Mouse (Mus musculus) C2C12 (cell line): Measurements from ENCODE around the gene Tspo.

ENCODE experiments used
- CEBPB ChIP-seq: IDR thresholded peaks from one replicate; pipeline ENCODE4 v1.6.1; 2011; ENCODE audit warnings: low read depth, mild to moderate bottlenecking, control low read depth, moderate library complexity
- CTCF ChIP-seq: IDR thresholded peaks from one replicate; pipeline ENCODE4 v1.5.1; 2011; ENCODE audit not compliant: control insufficient read depth, insufficient read depth, insufficient read length
- MYOD1 ChIP-seq: IDR thresholded peaks from one replicate; pipeline ENCODE4 v1.6.1; 2011; ENCODE audit warnings: low read depth; ENCODE audit not compliant: control insufficient read depth, insufficient read length
- USF1 ChIP-seq: IDR thresholded peaks from one replicate; pipeline ENCODE4 v1.6.1; 2011; ENCODE audit warnings: low read depth, mild to moderate bottlenecking, control low read depth, moderate library complexity

- no peak for TF ChIP-seq CTCF
- TF ChIP-seq CEBPB = no peak
- no peak for TF ChIP-seq MYOD1
- TF ChIP-seq USF1 = no peak
These were observed 19.5 kb downstream of the Tspo start for GRCm38 (mm10) chr15:83582931-83583330.
